Mouse (Mus musculus): Measurements from ENCODE around the gene Slc4a5. TPM values are rescaled to one million over a fixed set of nuclear protein-coding genes. Genes with fewer than 3 reads are reported as not detected.
"Not testable (repeated sequence)": the region's sequence is repeated elsewhere in the genome, so short reads cannot be mapped to it uniquely, and the experiment has no call there.

Gene Slc4a5
- polyA plus RNA-seq, 1 experiment from 2014 or later: 2.8 TPM

- H3K4me1 ChIP-seq (replicated peaks): peaks cover 11% of the 10 kb centered on the region
- not testable (repeated sequence) for H3K27me3 ChIP-seq; H3K4me3 ChIP-seq; H3K9ac ChIP-seq; ATAC-seq (ENCODE audit: low FRiP score, low read depth); H3K9me3 ChIP-seq; H3K4me2 ChIP-seq; H3K27ac ChIP-seq (replicated peaks)
- 96% methylated on average over 8 of the region's 8 CpGs for WGBS
- H3K36me3 ChIP-seq: peaks cover 17% of the 10 kb centered on the region
Measured at GRCm38 (mm10) chr6:83345285-83345684, 125.7 kb downstream of the Slc4a5 start.

GRCm38 (mm10) chr6:83347916-83348315 lies 128.3 kb downstream of the Slc4a5 start:
- ATAC-seq (ENCODE audit: low FRiP score, low read depth): no peak
- no peaks in the 10 kb centered on the region for H3K27me3 ChIP-seq

GRCm38 (mm10) chr6:83348873-83349272 lies 129.2 kb downstream of the Slc4a5 start, which contains the start of gene Bola3:
Gene Bola3 (plus strand): TSS chr6:83349147.
- no peak; the same call in 1 of the 2 replicates for ATAC-seq (ENCODE audit: low FRiP score, low read depth)
- Histone ChIP-seq H3K27me3 (no peaks in the 10 kb centered on the region), H3K9me3 (no peaks in the 10 kb centered on the region), H3K27ac (replicated peaks) (peak within 1 kb of the TSS; percentile 74), H3K4me3 (peak within 1 kb of the TSS; percentile 77), H3K4me2 (peak within 1 kb of the TSS; percentile 83), H3K36me3 (peaks cover 9% of the 10 kb centered on the region; the same call in 1 of the 2 replicates), H3K9ac (peak within 1 kb of the TSS; percentile 84), H3K4me1 (replicated peaks) (peaks cover 19% of the 10 kb centered on the region)
- WGBS: 35% methylated on average over 6 of the region's 6 CpGs

More at GRCm38 (mm10) chr6:83347916-83348315, 128.3 kb downstream of the Slc4a5 start:
- Histone ChIP-seq H3K9me3 (no peaks in the 10 kb centered on the region), H3K4me1 (replicated peaks) (peaks cover 19% of the 10 kb centered on the region), H3K36me3 (no peaks in the 10 kb centered on the region), H3K4me3 (no peak overlapping the region), H3K9ac (no peak overlapping the region), H3K4me2 (no peak overlapping the region), H3K27ac (replicated peaks) (no peak overlapping the region)
- WGBS: 90% methylated on average over 3 of the region's 3 CpGs

DNA sequence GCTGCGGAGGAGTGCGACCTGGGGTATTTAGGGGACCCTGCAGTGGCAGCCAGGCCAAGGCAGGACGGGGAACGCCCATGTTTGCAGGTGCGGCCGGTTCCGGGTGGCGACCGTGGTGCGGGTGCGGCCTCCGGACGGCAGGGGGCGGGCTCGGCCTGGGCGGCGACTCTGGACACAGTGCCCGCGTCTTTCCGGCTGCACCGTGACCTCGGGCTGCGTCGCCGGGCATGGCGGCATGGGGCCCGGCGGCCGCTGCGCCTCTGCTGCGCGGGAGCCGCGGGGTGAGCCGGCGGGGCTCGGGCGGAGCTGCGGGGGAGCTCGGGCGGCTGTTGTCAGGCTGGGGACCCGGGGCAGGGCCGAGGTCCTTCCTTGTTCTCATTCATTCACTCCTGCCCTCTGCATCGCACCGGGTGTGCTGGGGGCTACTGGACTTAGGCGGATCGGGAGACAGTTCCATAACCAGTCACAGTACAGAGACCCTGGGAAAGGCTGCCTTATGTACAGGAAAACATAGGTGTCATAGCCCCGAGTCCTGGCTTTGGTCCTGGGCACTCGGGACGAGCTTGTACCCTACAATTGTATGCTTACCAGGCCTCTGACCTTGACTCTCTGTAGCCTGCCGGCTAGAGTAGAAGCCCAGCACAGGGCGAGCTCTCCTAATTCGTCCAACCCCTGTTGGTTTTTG lies 129.8 kb downstream of the Slc4a5 start:
- Histone ChIP-seq H3K9ac (peak overlapping the region; percentile 84), H3K4me2 (peak overlapping the region; percentile 83), H3K27ac (replicated peaks) (peak overlapping the region; percentile 74), H3K9me3 (no peaks in the 10 kb centered on the region), H3K4me3 (peak overlapping the region; percentile 77), H3K4me1 (replicated peaks) (peaks cover 19% of the 10 kb centered on the region), H3K27me3 (no peaks in the 10 kb centered on the region), H3K36me3 (peaks cover 11% of the 10 kb centered on the region; the same call in 1 of the 2 replicates)
- under 1% methylated on average over 52 of the region's 53 CpGs for WGBS
- ATAC-seq (ENCODE audit: low FRiP score, low read depth): peak; percentile 95

DNA sequence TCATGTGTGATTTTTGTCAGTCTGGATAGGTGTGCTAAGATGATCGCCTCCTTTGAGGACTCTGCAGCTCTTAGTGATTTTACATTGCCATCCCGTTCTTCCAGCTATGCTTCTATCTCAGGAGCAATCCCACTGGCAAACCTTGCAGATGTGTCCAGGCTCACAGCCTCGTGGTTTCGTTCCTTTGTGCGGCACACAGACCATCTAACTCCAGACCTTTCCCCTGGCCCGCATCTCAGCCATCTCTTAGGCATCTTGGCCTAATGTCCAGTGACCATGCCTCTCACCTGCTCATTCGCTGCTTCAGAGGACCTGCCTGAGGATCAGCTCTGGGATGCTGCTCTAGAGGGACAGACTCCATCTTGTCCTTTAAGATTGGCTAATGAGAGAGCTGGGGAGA lies 130.5 kb downstream of the Slc4a5 start:
- Histone ChIP-seq H3K9ac (peak overlapping the region; percentile 84), H3K4me2 (peak overlapping the region; percentile 83), H3K27me3 (no peaks in the 10 kb centered on the region), H3K4me1 (replicated peaks) (peaks cover 19% of the 10 kb centered on the region), H3K27ac (replicated peaks) (0 out of 2 replicates have a peak overlapping the region, but pooled peaks have one; percentile 74), H3K36me3 (peaks cover 14% of the 10 kb centered on the region; the same call in 1 of the 2 replicates), H3K4me3 (peak overlapping the region; percentile 77), H3K9me3 (no peaks in the 10 kb centered on the region)
- 87% methylated on average over 7 of the region's 7 CpGs for WGBS
- ATAC-seq (ENCODE audit: low FRiP score, low read depth): no peak

DNA sequence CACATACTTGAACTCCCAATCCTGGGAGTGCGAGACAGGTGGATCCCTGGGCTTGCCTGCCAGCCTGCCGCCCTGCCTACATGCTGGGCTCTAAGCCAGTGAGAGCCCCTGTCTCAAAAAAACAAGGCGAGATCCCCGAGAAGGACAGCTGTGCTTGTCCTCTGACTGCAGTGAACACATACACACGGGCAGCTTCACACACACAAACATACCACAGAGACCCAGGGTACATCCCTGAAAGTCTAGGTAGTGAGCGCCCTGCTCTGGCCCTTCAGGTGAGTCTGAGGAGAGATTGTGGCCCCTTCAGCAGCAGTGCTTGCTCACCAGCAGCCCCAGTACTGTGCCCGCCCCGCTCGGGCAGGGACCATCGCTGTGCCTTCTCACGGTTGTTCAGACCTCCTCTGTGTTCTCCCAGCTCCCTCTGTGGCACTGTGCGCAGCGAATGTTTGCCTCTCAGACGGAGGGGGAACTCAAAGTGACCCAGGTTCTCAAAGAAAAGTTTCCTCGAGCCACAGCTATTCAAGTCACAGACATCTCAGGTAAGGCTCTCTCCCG lies 131.3 kb downstream of the Slc4a5 start:
- H3K9ac ChIP-seq: no peak overlapping the region
- H3K36me3 ChIP-seq: peaks cover 14% of the 10 kb centered on the region; the same call in 1 of the 2 replicates
- no peak overlapping the region for H3K4me2 ChIP-seq
- no peaks in the 10 kb centered on the region for H3K9me3 ChIP-seq
- H3K4me1 ChIP-seq (replicated peaks): peaks cover 19% of the 10 kb centered on the region
- no peak overlapping the region for H3K27ac ChIP-seq (replicated peaks)
- ATAC-seq (ENCODE audit: low FRiP score, low read depth): no peak
- no peaks in the 10 kb centered on the region for H3K27me3 ChIP-seq
- 90% methylated on average over 16 of the region's 16 CpGs for WGBS
- H3K4me3 ChIP-seq: no peak overlapping the region

DNA sequence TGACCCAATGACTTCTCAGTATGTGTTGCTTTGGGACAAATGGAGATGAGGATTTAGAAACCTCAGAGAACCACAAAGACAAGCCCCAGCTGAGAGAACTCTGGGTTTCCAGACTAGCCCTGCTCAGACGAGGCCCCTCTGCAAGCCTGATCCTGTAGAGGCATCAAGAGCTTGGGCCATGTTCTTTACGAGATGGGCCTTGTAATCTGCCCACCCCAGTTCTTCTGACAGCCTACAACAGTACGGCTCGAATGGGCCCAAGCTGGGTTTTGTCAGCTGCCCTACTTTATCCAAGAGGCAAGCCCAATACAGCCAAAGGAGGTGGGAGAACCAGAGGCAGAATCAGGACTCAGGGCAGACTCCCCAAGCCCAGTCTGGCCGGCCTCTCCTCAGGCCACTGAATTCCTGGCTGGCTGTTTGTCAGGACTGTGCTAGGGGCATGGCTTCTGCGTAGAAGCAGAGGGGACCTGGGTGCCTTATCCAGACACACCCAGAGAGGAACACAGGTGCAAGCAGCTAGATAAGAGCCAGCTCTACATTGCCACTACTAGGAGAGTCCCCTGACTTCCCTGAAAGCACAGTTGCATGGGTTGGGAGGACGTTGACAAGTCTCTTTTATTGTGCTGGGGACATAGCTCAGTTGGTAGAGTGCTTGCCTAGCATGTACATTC lies 132.0 kb downstream of the Slc4a5 start:
- Histone ChIP-seq H3K27ac (replicated peaks) (no peak overlapping the region), H3K9ac (no peak overlapping the region), H3K4me2 (no peak overlapping the region), H3K9me3 (no peaks in the 10 kb centered on the region), H3K36me3 (peaks cover 14% of the 10 kb centered on the region; the same call in 1 of the 2 replicates), H3K27me3 (no peaks in the 10 kb centered on the region), H3K4me1 (replicated peaks) (peaks cover 19% of the 10 kb centered on the region), H3K4me3 (no peak overlapping the region)
- WGBS: 87% methylated on average over 7 of the region's 7 CpGs
- ATAC-seq (ENCODE audit: low FRiP score, low read depth): no peak

GRCm38 (mm10) chr6:83352666-83353410 lies 133.2 kb downstream of the Slc4a5 start:
- Histone ChIP-seq H3K9ac (no peak overlapping the region), H3K27me3 (no peaks in the 10 kb centered on the region)
- 90% methylated on average over 24 of the region's 24 CpGs for WGBS

More at GRCm38 (mm10) chr6:83352666-83353410, 133.2 kb downstream of the Slc4a5 start:
- Histone ChIP-seq H3K36me3 (peaks cover 14% of the 10 kb centered on the region; the same call in 1 of the 2 replicates), H3K27ac (replicated peaks) (no peak overlapping the region), H3K4me3 (no peak overlapping the region), H3K9me3 (no peaks in the 10 kb centered on the region), H3K4me2 (no peak overlapping the region), H3K4me1 (replicated peaks) (peaks cover 23% of the 10 kb centered on the region)
- no peak for ATAC-seq (ENCODE audit: low FRiP score, low read depth)

Other genes with a start within 250 kb of the Slc4a5 start
- gene Dok1, start 186.4 kb upstream of the Slc4a5 start, polyA plus RNA-seq (2015; fragmentation: Nextera tagmentation; extraction: Ambion mirVana): 1.7 and 2.6 TPM in 2 replicates
- 6.6 and 6.7 TPM in 2 replicates for gene Loxl3, start 185.7 kb upstream of the Slc4a5 start, polyA plus RNA-seq (2015; fragmentation: Nextera tagmentation; extraction: Ambion mirVana)
- 168 and 186 TPM in 2 replicates for gene Aup1, start 165.3 kb upstream of the Slc4a5 start, polyA plus RNA-seq (2015; fragmentation: Nextera tagmentation; extraction: Ambion mirVana)
- gene Htra2, start 164.6 kb upstream of the Slc4a5 start, polyA plus RNA-seq (2015; fragmentation: Nextera tagmentation; extraction: Ambion mirVana): 78.3 and 79.8 TPM in 2 replicates
- gene Dqx1, start 162.0 kb upstream of the Slc4a5 start, polyA plus RNA-seq (2015; fragmentation: Nextera tagmentation; extraction: Ambion mirVana): 0.62 and 0.75 TPM in 2 replicates
- gene Tlx2, start 149.5 kb upstream of the Slc4a5 start, polyA plus RNA-seq (2015; fragmentation: Nextera tagmentation; extraction: Ambion mirVana): 1.2 TPM in 1 of 2 replicates, not detected in the other
- gene Pcgf1, start 142.0 kb upstream of the Slc4a5 start, polyA plus RNA-seq (2015; fragmentation: Nextera tagmentation; extraction: Ambion mirVana): 45.8 and 45.9 TPM in 2 replicates
- gene Lbx2, start 133.5 kb upstream of the Slc4a5 start, polyA plus RNA-seq (2015; fragmentation: Nextera tagmentation; extraction: Ambion mirVana): not detected in 2 replicates
- 5.9 and 6.8 TPM in 2 replicates for gene Ccdc142, start 118.2 kb upstream of the Slc4a5 start, polyA plus RNA-seq (2015; fragmentation: Nextera tagmentation; extraction: Ambion mirVana)
- gene Gm42688, start 118.2 kb upstream of the Slc4a5 start, polyA plus RNA-seq (2015; fragmentation: Nextera tagmentation; extraction: Ambion mirVana): 5.5 and 6.0 TPM in 2 replicates
- gene Mrpl53, start 110.8 kb upstream of the Slc4a5 start, polyA plus RNA-seq (2015; fragmentation: Nextera tagmentation; extraction: Ambion mirVana): 113 and 124 TPM in 2 replicates
- gene Mogs, start 104.3 kb upstream of the Slc4a5 start, polyA plus RNA-seq (2015; fragmentation: Nextera tagmentation; extraction: Ambion mirVana): 22.8 and 27.2 TPM in 2 replicates
- 155 and 161 TPM in 2 replicates for gene Wbp1, start 98.3 kb upstream of the Slc4a5 start, polyA plus RNA-seq (2015; fragmentation: Nextera tagmentation; extraction: Ambion mirVana)
- gene Ino80b, start 94.4 kb upstream of the Slc4a5 start, polyA plus RNA-seq (2015; fragmentation: Nextera tagmentation; extraction: Ambion mirVana): 13.8 and 16.3 TPM in 2 replicates
- gene Rtkn, start 84.4 kb upstream of the Slc4a5 start, polyA plus RNA-seq (2015; fragmentation: Nextera tagmentation; extraction: Ambion mirVana): 14.9 and 17.8 TPM in 2 replicates
- gene Wdr54, start 63.4 kb upstream of the Slc4a5 start, polyA plus RNA-seq (2015; fragmentation: Nextera tagmentation; extraction: Ambion mirVana): 17.8 and 19.3 TPM in 2 replicates
- gene 1700003E16Rik, start 63.4 kb upstream of the Slc4a5 start, polyA plus RNA-seq (2015; fragmentation: Nextera tagmentation; extraction: Ambion mirVana): 9.7 and 9.8 TPM in 2 replicates
- 148 and 160 TPM in 2 replicates for gene Dctn1, start 53.9 kb upstream of the Slc4a5 start, polyA plus RNA-seq (2015; fragmentation: Nextera tagmentation; extraction: Ambion mirVana)
- 28.9 and 32.8 TPM in 2 replicates for gene Mthfd2, start 106.1 kb downstream of the Slc4a5 start, polyA plus RNA-seq (2015; fragmentation: Nextera tagmentation; extraction: Ambion mirVana)
- 22.9 and 24.6 TPM in 2 replicates for gene Mob1a, start 106.2 kb downstream of the Slc4a5 start, polyA plus RNA-seq (2015; fragmentation: Nextera tagmentation; extraction: Ambion mirVana)
- 60.3 and 67.6 TPM in 2 replicates for gene Bola3, start 129.3 kb downstream of the Slc4a5 start, polyA plus RNA-seq (2015; fragmentation: Nextera tagmentation; extraction: Ambion mirVana)
- 57.7 and 70.9 TPM in 2 replicates for gene Tet3, start 239.3 kb downstream of the Slc4a5 start, polyA plus RNA-seq (2015; fragmentation: Nextera tagmentation; extraction: Ambion mirVana)